Mouse (Mus musculus): ENCODE measurements around the gene Xrcc1.

DNA sequence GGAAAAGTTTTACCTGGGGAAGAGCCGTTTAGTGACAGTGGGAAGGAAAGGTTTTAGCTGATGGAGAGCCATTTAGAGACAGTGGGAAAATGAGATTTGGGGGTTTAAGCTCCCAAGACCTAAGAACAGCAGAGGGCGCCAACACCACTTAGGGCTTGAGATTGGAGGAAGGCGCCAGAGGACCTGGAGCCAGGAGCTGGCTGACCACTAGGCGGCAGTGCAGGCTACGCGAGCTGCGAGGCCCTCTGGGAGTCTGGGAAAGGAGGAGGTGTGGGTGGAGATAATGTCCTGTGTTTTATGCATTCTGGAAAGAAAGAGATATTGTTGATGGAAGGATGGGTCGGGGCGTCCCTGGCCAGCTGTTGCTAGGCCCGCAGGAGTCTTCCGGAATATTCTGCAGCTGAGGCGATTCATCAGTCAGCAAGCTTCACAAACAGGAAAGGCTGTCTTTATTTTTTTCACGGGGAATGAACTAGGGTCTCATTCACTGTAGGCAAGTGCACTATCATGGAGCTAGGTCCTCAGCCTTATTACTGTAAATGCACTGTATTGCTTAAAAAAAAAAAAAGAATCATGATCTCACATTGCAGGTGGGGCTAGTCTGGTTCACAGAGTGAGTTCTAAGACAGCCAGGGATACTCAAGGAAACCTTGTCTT, 55.0 kb downstream of the Xrcc1 start:
- TF ChIP-seq CTCF (IDR thresholded peaks at IDR 0.05; ENCODE audit: insufficient read depth, low read depth, low read length) (peak; percentile 99), POLR2A (IDR thresholded peaks at IDR 0.05; ENCODE audit: insufficient read depth, low read depth, low read length) (no peak)

Data from olfactory bulb, adult 2 months (tissue).